Mouse (Mus musculus) mouse embryonic stem cell (cell line): ENCODE measurements around the gene Arfip2.

Experiments used
- in situ Hi-C, 2 experiments: fragments of 300-500 bp; cut with MboI; formaldehyde crosslinking; loops; 1 replicate in 1 of 2; 3 replicates in 1 of 2; pipeline ENCODE4 v1.14.3; 2019 to 2020; ENCODE audit warnings: low sequenced_read_pairs in 2 of 2, low pct_unique_long_range_greater_than_20kb in 1 of 2, mixed read lengths in 1 of 2; ENCODE audit not compliant: unreplicated experiment in 1 of 2

Arfip2 gene

GRCm38 (mm10) chr7:105640233-105640893 lies at the start of gene Arfip2, which contains the start of gene Gm45799:
Gene Arfip2, minus strand, starts transcription at chr7:105640416.
Gene Gm45799, plus strand, starts transcription at chr7:105640552.
- in situ Hi-C loops = no loop called here

GRCm38 (mm10) chr7:105685541-105686197 lies 45.5 kb upstream of the Arfip2 start:
- in situ Hi-C loops = no loop called here

- in situ Hi-C loops = no loop called here
Observed at GRCm38 (mm10) chr7:105650639-105651435, 10.6 kb upstream of the Arfip2 start, which contains the start of gene Dnhd1. Gene Dnhd1, plus strand, starts transcription at chr7:105650827.

- in situ Hi-C loops = no loop called here
Observed at GRCm38 (mm10) chr7:105641936-105642335, 1.7 kb upstream of the Arfip2 start.

- in situ Hi-C loops = no loop called here
Observed at GRCm38 (mm10) chr7:105640894-105641255, 659 bp upstream of the Arfip2 start.

GRCm38 (mm10) chr7:105639756-105640155 lies 460 bp downstream of the Arfip2 start, which contains the start of gene Timm10b:
Gene Timm10b, plus strand, starts transcription at chr7:105640056.
- in situ Hi-C loops = no loop called here

GRCm38 (mm10) chr7:105639304-105639703 lies 912 bp downstream of the Arfip2 start:
- in situ Hi-C loops = no loop called here

GRCm38 (mm10) chr7:105638776-105639175 lies 1.4 kb downstream of the Arfip2 start:
- in situ Hi-C loops = no loop called here

- in situ Hi-C loops = no loop called here
Observed at GRCm38 (mm10) chr7:105635726-105636125, 4.5 kb downstream of the Arfip2 start.

GRCm38 (mm10) chr7:105634272-105634920 lies 5.8 kb downstream of the Arfip2 start:
- in situ Hi-C loops = no loop called here

- in situ Hi-C loops = no loop called here
Observed at GRCm38 (mm10) chr7:105633801-105634135, 6.4 kb downstream of the Arfip2 start.

- in situ Hi-C loops = no loop called here
Observed at GRCm38 (mm10) chr7:105633127-105633800, 7.0 kb downstream of the Arfip2 start, which contains the start of gene Trim3. Gene Trim3, minus strand, starts transcription at chr7:105633571.

- in situ Hi-C loops = no loop called here
Observed at GRCm38 (mm10) chr7:105632551-105632972, 7.7 kb downstream of the Arfip2 start.

- in situ Hi-C loops = no loop called here
Observed at GRCm38 (mm10) chr7:105628633-105629032, 11.6 kb downstream of the Arfip2 start.

GRCm38 (mm10) chr7:105625397-105625796 lies 14.8 kb downstream of the Arfip2 start:
- in situ Hi-C loops = no loop called here

- in situ Hi-C loops = no loop called here
Observed at GRCm38 (mm10) chr7:105621646-105622292, 18.4 kb downstream of the Arfip2 start.

- in situ Hi-C loops = no loop called here
Observed at GRCm38 (mm10) chr7:105621053-105621452, 19.2 kb downstream of the Arfip2 start.

GRCm38 (mm10) chr7:105619701-105620100 lies 20.5 kb downstream of the Arfip2 start:
- in situ Hi-C loops = no loop called here
